In the genomic region with DNA sequence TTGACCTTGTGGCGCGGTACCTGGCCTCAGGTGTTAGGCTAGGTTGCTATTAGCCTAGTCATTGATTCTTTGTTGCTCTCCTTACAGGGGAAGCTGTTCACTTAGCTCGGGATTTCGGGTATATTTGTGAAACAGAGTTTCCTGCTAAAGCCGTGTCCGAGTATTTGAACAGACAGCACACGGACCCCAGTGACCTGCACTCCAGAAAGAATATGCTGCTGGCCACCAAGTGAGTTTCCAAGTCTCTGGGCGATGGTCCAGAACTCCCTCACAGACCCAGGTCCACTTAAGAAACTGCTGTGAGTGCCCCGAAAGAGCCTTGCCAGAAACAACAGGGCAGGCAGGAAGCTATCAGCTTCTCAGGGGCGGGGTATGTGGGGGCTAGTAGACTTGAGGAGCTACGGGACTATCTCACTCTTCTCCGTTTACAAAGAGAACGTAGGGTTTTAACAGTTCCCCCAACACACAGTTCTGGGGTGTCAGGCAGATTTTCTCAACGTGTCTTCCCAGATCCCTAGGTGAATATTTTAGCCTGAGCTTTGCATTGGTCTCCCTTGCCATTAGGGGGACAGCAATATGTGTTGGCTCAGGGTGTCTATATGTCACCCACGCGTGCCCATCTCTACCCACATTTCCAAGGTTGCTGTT, we compare ENCODE assay signal across 26 mouse cellular contexts. TPM values are rescaled to one million over a fixed set of nuclear protein-coding genes. Genes with fewer than 3 reads are reported as not detected.
DNase-seq lines count a peak whose midpoint lies in the region; ATAC-seq and TF ChIP-seq lines count a peak whose summit lies in the region.
"Had no signal": no experiment of that assay in that cellular context is flagged by ENCODE, and none has a peak within 500 bp of the region (broad histone marks: within the 10 kb centered on the region; RNA-seq: fewer than 3 reads in every experiment).

No protein-coding gene starts in this region.

- peaks cover 88% of the 10 kb centered on the region for H3K27me3 ChIP-seq in forebrain, embryonic 14.5 days (replicated peaks; ENCODE audit: control insufficient read depth, insufficient read depth, low read length)
- H3K27me3 ChIP-seq in forebrain, embryonic 12.5 days: peaks cover 84% of the 10 kb centered on the region
- peaks cover 86% of the 10 kb centered on the region for H3K27me3 ChIP-seq in midbrain, embryonic 14.5 days (ENCODE audit: control insufficient read depth, insufficient read depth, low read length)
- peaks cover 32% of the 10 kb centered on the region for H3K27me3 ChIP-seq in lung, postnatal 0 days (replicated peaks; ENCODE audit: insufficient read depth, low read length)

- no peak for ATAC-seq in forebrain, embryonic 14.5 days
- no peak for ATAC-seq in forebrain, embryonic 12.5 days (ENCODE audit: low FRiP score)
- no peak for ATAC-seq in midbrain, embryonic 14.5 days (ENCODE audit: low FRiP score, low TSS enrichment)
- ATAC-seq in lung, postnatal 0 days: no peak
- ATAC-seq: inflammation-experienced regulatory T-cells, adult 6 months; Patski had no signal

- H3K27ac ChIP-seq in forebrain, embryonic 14.5 days (ENCODE audit: low read depth, low read length): no peak overlapping the region
- no peak overlapping the region for H3K27ac ChIP-seq in forebrain, embryonic 12.5 days
- H3K27ac ChIP-seq in midbrain, embryonic 14.5 days (replicated peaks; ENCODE audit: low read depth, low read length): peak overlapping the region; percentile 52
- no peak overlapping the region for H3K27ac ChIP-seq in lung, postnatal 0 days (ENCODE audit: low read length)
- H3K27ac ChIP-seq: forebrain, embryonic 10.5 days; heart, adult 2 months; hindbrain, embryonic 13.5 days; liver, embryonic 15.5 days; lung, embryonic 15.5 days; macrophage; stomach, postnatal 0 days had no signal

- no peak overlapping the region for H3K9ac ChIP-seq in forebrain, embryonic 14.5 days (ENCODE audit: low read length)
- H3K9ac ChIP-seq in forebrain, embryonic 12.5 days: no peak overlapping the region
- H3K9ac ChIP-seq in midbrain, embryonic 14.5 days (replicated peaks; ENCODE audit: low read length): no peak overlapping the region
- no peak overlapping the region for H3K9ac ChIP-seq in lung, postnatal 0 days (replicated peaks; ENCODE audit: low read depth)
- H3K9ac ChIP-seq: hindbrain, embryonic 13.5 days; liver, embryonic 15.5 days; lung, embryonic 15.5 days had no signal

- H3K36me3 ChIP-seq in forebrain, embryonic 14.5 days (ENCODE audit: control insufficient read depth, insufficient read depth, low read length): no peaks in the 10 kb centered on the region
- H3K36me3 ChIP-seq in forebrain, embryonic 12.5 days (replicated peaks): no peaks in the 10 kb centered on the region
- no peaks in the 10 kb centered on the region for H3K36me3 ChIP-seq in midbrain, embryonic 14.5 days (ENCODE audit: control insufficient read depth, insufficient read depth, low read length)
- no peaks in the 10 kb centered on the region for H3K36me3 ChIP-seq in lung, postnatal 0 days (ENCODE audit: insufficient read depth, low read length)
- H3K36me3 ChIP-seq: forebrain, embryonic 10.5 days; hindbrain, embryonic 13.5 days; liver, embryonic 15.5 days; lung, embryonic 15.5 days had no signal

- DNase-seq in forebrain, embryonic 14.5 days (ENCODE audit: low spot score): peak; percentile 0
- peak; percentile 31 for DNase-seq in retina, embryonic 14.5 days (ENCODE audit: low spot score)
- no peak for DNase-seq in retina, postnatal 1 day
- peak; percentile 25 for DNase-seq in midbrain, embryonic 14.5 days
- DNase-seq in gastrocnemius, adult 18-20 months (ENCODE audit: low spot score): no peak
- no peak for DNase-seq in lung, postnatal 0 days (ENCODE audit: low spot score)
- DNase-seq: cerebellum, adult 11-12 months; cerebellum, postnatal 10 days; gastrocnemius, postnatal 36 days; heart, adult 2 months; kidney, adult 8-10 months; kidney, postnatal 10 days; liver; thymus, adult 2 months had no signal

- no peak for TF ChIP-seq CTCF in lung, postnatal 0 days (IDR thresholded peaks at IDR 0.05)

- no peak for TF ChIP-seq EP300 in lung, postnatal 0 days (IDR thresholded peaks at IDR 0.05)

- WGBS in forebrain, embryonic 14.5 days: under 1% methylated on average over 16 of the region's 16 CpGs
- 4% methylated on average over 16 of the region's 16 CpGs for WGBS in forebrain, embryonic 12.5 days
- 2% methylated on average over 16 of the region's 16 CpGs for WGBS in midbrain, embryonic 14.5 days
- 1% methylated on average over 16 of the region's 16 CpGs for WGBS in lung, postnatal 0 days

- H3K9me3 ChIP-seq in forebrain, embryonic 14.5 days (replicated peaks; ENCODE audit: control insufficient read depth, low read length): no peaks in the 10 kb centered on the region
- H3K9me3 ChIP-seq in forebrain, embryonic 12.5 days: no peaks in the 10 kb centered on the region
- no peaks in the 10 kb centered on the region for H3K9me3 ChIP-seq in midbrain, embryonic 14.5 days (ENCODE audit: control insufficient read depth, low read length)
- no peaks in the 10 kb centered on the region for H3K9me3 ChIP-seq in lung, postnatal 0 days (ENCODE audit: low read length)
- H3K9me3 ChIP-seq: forebrain, embryonic 10.5 days; hindbrain, embryonic 13.5 days; liver, embryonic 15.5 days; lung, embryonic 15.5 days had no signal

- H3K4me1 ChIP-seq in forebrain, embryonic 14.5 days (ENCODE audit: control insufficient read depth, insufficient read depth, low read length): no peaks in the 10 kb centered on the region
- no peaks in the 10 kb centered on the region for H3K4me1 ChIP-seq in forebrain, embryonic 12.5 days
- no peaks in the 10 kb centered on the region for H3K4me1 ChIP-seq in midbrain, embryonic 14.5 days (ENCODE audit: control insufficient read depth, insufficient read depth, low read length)
- H3K4me1 ChIP-seq in lung, postnatal 0 days (ENCODE audit: insufficient read depth, low read depth, low read length): no peaks in the 10 kb centered on the region
- H3K4me1 ChIP-seq: liver, embryonic 15.5 days; lung, embryonic 15.5 days had no signal

- H3K4me2 ChIP-seq in forebrain, embryonic 14.5 days (ENCODE audit: low read length): no peak overlapping the region
- H3K4me2 ChIP-seq in forebrain, embryonic 12.5 days: no peak overlapping the region
- peak overlapping the region; percentile 10; the same call in 1 of the 2 replicates for H3K4me2 ChIP-seq in midbrain, embryonic 14.5 days (ENCODE audit: low read length)
- H3K4me2 ChIP-seq in lung, postnatal 0 days (replicated peaks; ENCODE audit: low read depth, low read length): no peak overlapping the region
- H3K4me2 ChIP-seq: hindbrain, embryonic 13.5 days; liver, embryonic 15.5 days; lung, embryonic 15.5 days had no signal

- H3K4me3 ChIP-seq in forebrain, embryonic 14.5 days (ENCODE audit: low read depth, low read length): no peak overlapping the region
- no peak overlapping the region for H3K4me3 ChIP-seq in forebrain, embryonic 12.5 days (replicated peaks)
- no peak overlapping the region for H3K4me3 ChIP-seq in midbrain, embryonic 14.5 days (replicated peaks; ENCODE audit: low read depth, low read length)
- no peak overlapping the region for H3K4me3 ChIP-seq in lung, postnatal 0 days (ENCODE audit: low read depth, low read length)
- H3K4me3 ChIP-seq: forebrain, embryonic 10.5 days; heart, adult 2 months; hindbrain, embryonic 13.5 days; liver, embryonic 15.5 days; lung, embryonic 15.5 days; myocyte had no signal

RNA-seq across cellular contexts. Expression of a gene that starts 22.3 kb away (rescaled TPM):
- polyA plus RNA-seq in forebrain, embryonic 14.5 days (2014; fragmentation: Nextera tagmentation; extraction: Ambion mirVana): 0.60 and 1.5 TPM in 2 replicates
- 11.3 and 21.0 TPM in 2 replicates for polyA plus RNA-seq in forebrain, embryonic 12.5 days (2016; fragmentation: Nextera tagmentation; extraction: Ambion mirVana)
- 239 and 249 TPM in 2 replicates for polyA plus RNA-seq in midbrain, embryonic 14.5 days (2014; fragmentation: Nextera tagmentation; extraction: Ambion mirVana)
- total RNA-seq in gastrocnemius, adult 18-20 months (2021): under 1 TPM in 1 of 2 experiments, not detected in 1; 0.11 TPM
- polyA plus RNA-seq in lung, postnatal 0 days (2015; fragmentation: Nextera tagmentation; extraction: Ambion mirVana): 0.14 TPM in 1 of 2 replicates, not detected in the other
- total RNA-seq: ES-E14; gastrocnemius, postnatal 36 days; heart, adult 2 months had no signal
- polyA plus RNA-seq: inflammation-experienced regulatory T-cells, adult 6 months; macrophage; myocyte; Patski; small intestine, adult 2 months; stomach, postnatal 0 days had no signal

Comparison
In these comparisons a context has a peak if more than half of its experiments do, and no peak if none do; other contexts are left out.
1. DNase-seq: peak in forebrain, embryonic 14.5 days (single experiment), retina, embryonic 14.5 days (single experiment) and midbrain, embryonic 14.5 days (single experiment); none in retina, postnatal 1 day (single experiment), gastrocnemius, adult 18-20 months (single experiment) and lung, postnatal 0 days (single experiment).